In the genomic region with DNA sequence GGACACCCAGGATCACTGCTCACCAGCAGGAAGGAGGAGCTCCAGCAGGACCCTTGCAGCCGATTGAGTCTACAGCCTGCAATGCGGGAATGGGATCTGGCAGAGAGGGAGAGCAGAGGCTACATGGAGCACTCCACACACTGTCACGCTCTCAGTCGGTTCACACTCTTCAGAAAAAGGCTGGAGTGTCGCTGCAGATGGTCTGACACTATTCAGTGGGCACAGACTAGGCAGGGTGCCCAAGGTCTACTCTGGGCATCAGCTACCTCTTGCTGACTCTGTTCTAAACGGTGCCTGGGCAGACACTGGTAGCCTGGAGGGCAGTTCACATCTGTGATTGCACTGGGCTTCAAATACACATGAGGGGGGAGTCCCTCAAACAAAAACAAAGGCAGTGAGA, we compare ENCODE assay signal across 18 mouse cellular contexts.
A peak's percentile ranks its signal among the peaks of the same experiment; 100 is the strongest.
DNase-seq lines count a peak whose midpoint lies in the region; ATAC-seq and TF ChIP-seq lines count a peak whose summit lies in the region.
"Had no signal": no experiment of that assay in that cellular context is flagged by ENCODE, and none has a peak within 500 bp of the region (broad histone marks: within the 10 kb centered on the region; RNA-seq: fewer than 3 reads in every experiment).

No protein-coding gene starts in this region.

- no peak overlapping the region for H3K4me2 ChIP-seq in midbrain, embryonic 16.5 days (ENCODE audit: low read length)
- no peak overlapping the region for H3K4me2 ChIP-seq in forebrain, postnatal 0 days (ENCODE audit: low read depth)
- H3K4me2 ChIP-seq: heart, embryonic 11.5 days; limb, embryonic 13.5 days; neural tube, embryonic 12.5 days had no signal

- no peaks in the 10 kb centered on the region for H3K27me3 ChIP-seq in midbrain, embryonic 16.5 days (ENCODE audit: control insufficient read depth, insufficient read depth, low read depth, low read length)
- H3K27me3 ChIP-seq in midbrain, embryonic 10.5 days (ENCODE audit: low read depth, poor library complexity, severe bottlenecking): no peaks in the 10 kb centered on the region
- no peaks in the 10 kb centered on the region for H3K27me3 ChIP-seq in forebrain, postnatal 0 days (ENCODE audit: insufficient read depth, low read length)
- H3K27me3 ChIP-seq: limb, embryonic 13.5 days; neural tube, embryonic 12.5 days had no signal

- H3K9ac ChIP-seq in midbrain, embryonic 16.5 days (ENCODE audit: low read depth, low read length): no peak overlapping the region
- no peak overlapping the region for H3K9ac ChIP-seq in forebrain, postnatal 0 days
- H3K9ac ChIP-seq: limb, embryonic 13.5 days; liver, postnatal 0 days; neural tube, embryonic 12.5 days had no signal

- 0 out of 2 replicates have a peak, but pooled peaks cover 6% of the 10 kb centered on the region for H3K4me1 ChIP-seq in midbrain, embryonic 16.5 days (ENCODE audit: control insufficient read depth, insufficient read depth, low read length)
- no peaks in the 10 kb centered on the region for H3K4me1 ChIP-seq in midbrain, embryonic 10.5 days
- H3K4me1 ChIP-seq in forebrain, postnatal 0 days (ENCODE audit: insufficient read depth): 0 out of 2 replicates have a peak, but pooled peaks cover 3% of the 10 kb centered on the region
- H3K4me1 ChIP-seq: neural tube, embryonic 12.5 days had no signal

- intact Hi-C loops in left cerebral cortex, postnatal 4 days (cut with DNase I): no loop called here

- ATAC-seq in midbrain, embryonic 16.5 days: 0 out of 2 replicates have a peak, but pooled peaks have one; percentile 25
- ATAC-seq in forebrain, postnatal 0 days: peak; percentile 69
- no peak for ATAC-seq in granulocyte monocyte progenitor cell, adult 5-6 weeks (replicated peaks; ENCODE audit: poor library complexity, severe bottlenecking)
- ATAC-seq: CD4-positive, CD25-positive, alpha-beta regulatory T cell, adult 4 months; liver, postnatal 0 days had no signal

- no peaks in the 10 kb centered on the region for H3K36me3 ChIP-seq in midbrain, embryonic 16.5 days (ENCODE audit: control insufficient read depth, insufficient read depth, low read length)
- H3K36me3 ChIP-seq in midbrain, embryonic 10.5 days: no peaks in the 10 kb centered on the region
- no peaks in the 10 kb centered on the region for H3K36me3 ChIP-seq in forebrain, postnatal 0 days (ENCODE audit: insufficient read depth)
- H3K36me3 ChIP-seq: limb, embryonic 13.5 days; neural tube, embryonic 12.5 days had no signal

- H3K27ac ChIP-seq in midbrain, embryonic 16.5 days (ENCODE audit: low read length): no peak overlapping the region
- no peak overlapping the region for H3K27ac ChIP-seq in midbrain, embryonic 10.5 days (replicated peaks)
- H3K27ac ChIP-seq in forebrain, postnatal 0 days (ENCODE audit: low read depth, low read length): no peak overlapping the region
- H3K27ac ChIP-seq: limb, embryonic 13.5 days; neural tube, embryonic 12.5 days had no signal

- 66% methylated on average over 6 of the region's 6 CpGs for WGBS in midbrain, embryonic 16.5 days
- 73% methylated on average over 6 of the region's 6 CpGs for WGBS in midbrain, embryonic 10.5 days
- WGBS in forebrain, postnatal 0 days: 46% methylated on average over 6 of the region's 6 CpGs

- H3K4me3 ChIP-seq in midbrain, embryonic 16.5 days (ENCODE audit: low read depth, low read length): no peak overlapping the region
- H3K4me3 ChIP-seq in midbrain, embryonic 10.5 days: no peak overlapping the region
- no peak overlapping the region for H3K4me3 ChIP-seq in forebrain, postnatal 0 days (ENCODE audit: low read depth, low read length)
- H3K4me3 ChIP-seq: erythroblast, embryonic 14.5 days; limb, embryonic 13.5 days; neural tube, embryonic 12.5 days had no signal

- DNase-seq in frontal cortex, adult 2 months (ENCODE audit: extremely low spot score in 1 of 2, low spot score in 1 of 2): peak; percentile 28 to 53
- no peak for DNase-seq in frontal cortex, postnatal 10 days (ENCODE audit: low spot score in 2 of 2)
- DNase-seq in midbrain, embryonic 10.5 days (ENCODE audit: low spot score): no peak
- DNase-seq in forebrain, postnatal 0 days: peak; percentile 19
- peak; percentile 80 for DNase-seq in left cerebral cortex, postnatal 4 days
- DNase-seq: adrenal gland, postnatal 36 days; gastrocnemius, postnatal 10 days; liver, postnatal 0 days; lung, postnatal 4 days; midbrain, embryonic 14.5 days; thymus, adult 2 months had no signal

- no peak for TF ChIP-seq CTCF in forebrain, postnatal 0 days (IDR thresholded peaks at IDR 0.05; ENCODE audit: low read depth)

- H3K9me3 ChIP-seq in midbrain, embryonic 16.5 days (replicated peaks; ENCODE audit: control insufficient read depth, low read length, poor library complexity, severe bottlenecking): no peaks in the 10 kb centered on the region
- no peaks in the 10 kb centered on the region for H3K9me3 ChIP-seq in midbrain, embryonic 10.5 days (replicated peaks)
- H3K9me3 ChIP-seq in forebrain, postnatal 0 days (ENCODE audit: low read length): no peaks in the 10 kb centered on the region
- H3K9me3 ChIP-seq: limb, embryonic 13.5 days; neural tube, embryonic 12.5 days had no signal

Comparison
In these comparisons a context has a peak if more than half of its experiments do, and no peak if none do; other contexts are left out.
1. DNase-seq: peak in frontal cortex, adult 2 months (2 of 2), forebrain, postnatal 0 days (single experiment) and left cerebral cortex, postnatal 4 days (single experiment); none in frontal cortex, postnatal 10 days (0 of 2) and midbrain, embryonic 10.5 days (single experiment).